Mouse (Mus musculus): ENCODE measurements around the gene Tdrd5.
"Not testable (repeated sequence)": the region's sequence is repeated elsewhere in the genome, so short reads cannot be mapped to it uniquely, and the experiment has no call there.

The Tdrd5 gene

GRCm38 (mm10) chr1:156302911-156303749, at the start of gene Tdrd5:
Tdrd5 (minus strand) TSS chr1:156303664.
- DNase-seq (ENCODE audit: inconsistent ontology term): peak; percentile 38

DNA sequence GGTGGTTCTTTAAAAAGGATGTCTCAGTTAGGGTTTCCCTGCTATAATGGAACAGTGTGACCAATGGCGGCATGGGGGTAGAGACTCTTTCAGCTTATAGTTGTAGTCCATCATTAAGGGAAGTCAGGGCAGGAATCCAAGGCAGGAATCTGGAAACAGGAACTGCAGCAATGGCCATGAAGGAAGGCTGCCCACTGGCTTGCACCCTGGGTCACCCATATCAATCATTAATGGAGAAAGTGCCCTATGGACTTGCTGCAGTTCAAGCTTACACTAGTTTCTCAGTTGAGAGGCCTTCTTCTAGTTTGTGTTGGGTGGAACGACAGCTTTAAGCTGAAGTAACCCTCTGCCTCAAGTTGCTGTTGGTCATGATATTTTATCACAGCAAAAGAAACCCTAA, 49.0 kb upstream of the Tdrd5 start:
- no peak for DNase-seq (ENCODE audit: inconsistent ontology term)

- DNase-seq (ENCODE audit: inconsistent ontology term): no peak
These were observed 47.0 kb upstream of the Tdrd5 start for GRCm38 (mm10) chr1:156350441-156350840.

- no peak for DNase-seq (ENCODE audit: inconsistent ontology term)
These were observed 45.6 kb upstream of the Tdrd5 start for GRCm38 (mm10) chr1:156349031-156349430.

DNA sequence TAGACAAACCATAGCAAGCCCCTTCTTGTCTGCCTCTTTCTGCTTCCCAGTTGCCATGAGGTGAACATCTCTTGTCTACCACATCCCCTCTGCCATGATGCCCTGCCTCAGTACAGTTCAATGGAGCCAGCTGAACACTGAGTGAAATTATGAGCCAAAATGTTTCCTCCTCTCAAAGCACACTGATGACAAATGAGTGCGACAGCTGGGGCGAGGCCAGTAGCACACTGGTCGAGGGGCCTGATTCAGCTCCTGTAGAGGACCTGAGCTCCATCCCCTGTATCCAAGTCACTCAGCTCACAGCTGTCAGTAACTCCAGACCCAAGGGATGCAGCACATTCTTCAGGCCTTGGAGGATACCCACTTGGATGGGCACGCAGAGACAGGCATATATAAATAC, 42.2 kb upstream of the Tdrd5 start:
- DNase-seq (ENCODE audit: inconsistent ontology term): no peak

DNA sequence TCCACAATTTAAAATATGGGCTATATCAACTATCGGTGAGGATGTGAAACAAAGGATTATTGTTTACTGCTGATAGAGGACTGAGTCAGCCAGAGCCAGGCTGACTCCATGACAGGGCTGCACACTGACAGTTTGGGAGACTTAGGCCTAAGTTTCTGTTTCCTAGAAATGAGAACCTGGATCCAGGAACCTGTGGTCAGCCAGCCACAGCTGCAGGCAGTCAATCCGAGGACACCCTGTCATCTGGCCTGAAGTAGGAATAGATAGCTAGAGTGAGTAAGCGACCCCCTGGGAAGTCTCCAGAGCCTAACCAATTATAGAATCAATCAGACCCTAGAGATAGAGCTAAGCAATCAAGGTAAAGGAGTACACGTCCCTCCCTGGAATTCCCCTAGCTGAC, 41.0 kb upstream of the Tdrd5 start:
- DNase-seq (ENCODE audit: inconsistent ontology term): peak; percentile 53

GRCm38 (mm10) chr1:156340847-156341246, 37.4 kb upstream of the Tdrd5 start:
- no peak for DNase-seq (ENCODE audit: inconsistent ontology term)

GRCm38 (mm10) chr1:156323126-156323525, 19.7 kb upstream of the Tdrd5 start:
- DNase-seq (ENCODE audit: inconsistent ontology term): no peak

DNA sequence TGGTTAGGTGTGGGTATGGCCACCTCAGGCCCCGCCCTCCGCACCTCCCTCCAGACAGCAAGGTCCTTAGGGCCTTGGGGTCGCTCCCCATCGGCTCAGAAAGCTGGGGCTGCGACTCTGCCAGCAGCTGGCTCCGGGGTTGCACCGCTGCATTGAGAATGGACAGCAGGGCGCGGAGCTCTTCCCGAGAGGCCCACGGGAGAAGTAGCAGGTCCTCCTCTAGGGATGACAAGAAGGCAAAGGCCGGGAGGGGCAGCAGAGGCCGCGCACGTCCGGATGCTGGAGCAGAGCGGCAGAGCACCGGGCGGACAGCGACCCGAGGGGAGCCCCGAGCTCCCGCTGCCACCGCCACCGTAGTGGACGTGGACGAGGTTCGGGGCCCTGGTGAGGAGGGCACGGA, 7.2 kb upstream of the Tdrd5 start, which contains the start of gene Nphs2:
TSS of gene Nphs2 (plus strand) at position 98 of the 400 bp plus-strand sequence.
- peak; percentile 14 for DNase-seq (ENCODE audit: inconsistent ontology term)

- DNase-seq (ENCODE audit: inconsistent ontology term): no peak
These were observed 5.1 kb upstream of the Tdrd5 start for GRCm38 (mm10) chr1:156308595-156308994.

GRCm38 (mm10) chr1:156290016-156290415, 13.4 kb downstream of the Tdrd5 start:
- DNase-seq (ENCODE audit: inconsistent ontology term): no peak

GRCm38 (mm10) chr1:156289222-156289587, 14.3 kb downstream of the Tdrd5 start:
- DNase-seq (ENCODE audit: inconsistent ontology term): not testable (repeated sequence)

GRCm38 (mm10) chr1:156288556-156289221, 14.8 kb downstream of the Tdrd5 start:
- no peak for DNase-seq (ENCODE audit: inconsistent ontology term)

DNA sequence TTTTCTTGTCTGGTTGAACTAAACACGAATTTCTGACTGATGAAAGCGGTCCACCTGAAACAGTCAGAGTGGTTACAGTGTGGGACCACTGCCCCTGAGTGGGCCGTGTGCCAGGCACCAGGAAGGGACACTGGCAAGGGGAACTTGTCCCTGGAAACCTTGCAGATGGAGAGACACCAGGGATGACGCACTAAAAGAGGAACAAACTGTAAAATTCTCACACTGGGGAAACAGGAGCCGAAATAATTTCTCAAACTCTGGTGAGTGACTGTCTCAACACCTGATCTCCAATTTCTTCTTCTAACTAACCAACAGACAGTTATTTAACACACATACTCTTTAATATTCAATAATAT, 17.9 kb downstream of the Tdrd5 start:
- no peak for DNase-seq (ENCODE audit: inconsistent ontology term)

GRCm38 (mm10) chr1:156284851-156285540, 18.5 kb downstream of the Tdrd5 start:
- no peak for DNase-seq (ENCODE audit: inconsistent ontology term)

DNA sequence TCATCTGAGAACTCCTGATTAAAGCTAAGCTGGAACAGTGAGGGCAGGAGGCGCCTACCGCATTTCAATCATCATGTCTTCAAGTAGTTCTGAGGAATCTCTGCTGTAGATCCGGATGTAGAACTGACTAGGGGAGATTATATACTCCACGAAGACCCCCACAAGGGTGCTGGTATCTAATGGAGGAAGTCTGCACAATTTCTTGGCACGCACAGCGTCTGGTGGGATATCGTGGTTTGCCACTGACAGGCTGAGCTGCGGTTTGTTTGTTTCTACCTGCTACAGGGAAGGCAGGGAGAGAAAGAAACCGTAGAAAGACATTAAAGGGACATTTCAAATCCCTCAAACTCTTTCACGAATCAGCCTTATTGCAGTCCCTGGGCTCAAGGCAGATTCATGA, 19.3 kb downstream of the Tdrd5 start:
- DNase-seq (ENCODE audit: inconsistent ontology term): no peak

GRCm38 (mm10) chr1:156280131-156280530, 23.3 kb downstream of the Tdrd5 start:
- DNase-seq (ENCODE audit: inconsistent ontology term): no peak

GRCm38 (mm10) chr1:156273647-156274046, 29.8 kb downstream of the Tdrd5 start:
- DNase-seq (ENCODE audit: inconsistent ontology term): no peak

GRCm38 (mm10) chr1:156271654-156272053, 31.8 kb downstream of the Tdrd5 start:
- DNase-seq (ENCODE audit: inconsistent ontology term): no peak

DNA sequence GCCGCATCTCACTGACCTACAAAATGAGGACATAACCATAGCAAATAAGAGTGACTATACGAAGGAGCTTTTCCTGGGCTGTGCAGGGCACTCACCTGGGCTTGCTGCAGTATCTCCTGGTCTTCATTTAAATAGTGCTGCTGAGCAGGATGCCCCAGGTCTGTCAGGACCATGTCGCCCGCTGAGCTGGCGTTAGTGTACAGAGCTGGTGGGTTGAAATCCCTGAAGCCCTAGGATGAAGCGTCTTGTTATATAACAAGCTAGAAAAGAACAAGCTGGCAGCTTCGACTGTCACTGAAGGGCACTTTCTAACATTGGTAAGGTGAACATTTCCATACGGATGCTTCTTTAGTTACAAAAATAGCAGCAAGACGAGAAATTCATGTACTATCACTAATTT, 33.0 kb downstream of the Tdrd5 start:
- no peak for DNase-seq (ENCODE audit: inconsistent ontology term)

GRCm38 (mm10) chr1:156268546-156268945, 34.9 kb downstream of the Tdrd5 start:
- not testable (repeated sequence) for DNase-seq (ENCODE audit: inconsistent ontology term)

DNA sequence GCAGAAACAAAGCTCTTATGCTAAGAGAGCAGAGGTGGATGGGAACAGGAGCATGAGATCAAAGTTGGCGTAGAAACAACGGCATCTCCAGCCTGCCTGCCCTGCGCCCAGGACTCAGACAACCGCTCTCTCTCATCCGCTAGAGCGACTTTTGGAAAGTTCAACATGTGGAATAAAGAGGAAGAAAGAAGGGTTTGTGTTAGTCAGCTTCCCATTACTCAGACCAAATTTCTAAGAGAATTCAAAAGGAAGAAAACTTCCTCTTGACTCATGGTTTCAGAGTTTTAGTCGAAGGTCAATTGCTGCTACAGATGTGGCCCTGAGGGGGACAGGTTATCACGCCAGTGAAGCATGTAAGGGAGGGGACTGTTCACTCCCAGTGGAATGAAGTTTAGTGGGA, 39.5 kb downstream of the Tdrd5 start:
- DNase-seq (ENCODE audit: inconsistent ontology term): peak; percentile 6

DNA sequence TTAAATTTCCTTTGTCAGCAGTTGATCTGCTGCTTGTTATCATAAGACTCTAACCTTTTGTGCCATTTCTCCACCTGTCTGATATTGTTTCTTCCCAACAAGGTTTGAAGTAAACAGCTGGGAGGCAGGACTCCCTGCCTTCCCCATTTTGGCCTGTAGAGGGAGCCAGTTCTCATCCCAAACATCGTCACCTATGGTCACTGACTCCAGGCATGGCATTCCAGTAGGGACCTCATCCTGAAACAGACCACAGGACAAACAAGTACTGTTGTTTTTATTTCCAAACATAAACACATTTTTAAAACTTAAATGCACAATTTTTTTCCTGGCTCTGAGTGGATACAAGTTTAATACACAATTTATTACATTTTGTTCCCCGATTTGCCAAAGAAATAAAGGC, 40.1 kb downstream of the Tdrd5 start:
- DNase-seq (ENCODE audit: inconsistent ontology term): peak; percentile 17

Measured in Muller cell, postnatal 12 days (primary cell).